Mouse (Mus musculus): ENCODE results near the gene Galnt10. TPM values are rescaled to one million over a fixed set of nuclear protein-coding genes. Genes with fewer than 3 reads are reported as not detected.

Galnt10 gene
- polyA plus RNA-seq, 1 experiment from 2014 or later, result 31.3 TPM

GRCm38 (mm10) chr11:57644245-57645017, 811 bp upstream of the Galnt10 start:
- H3K36me3 ChIP-seq, result no peaks in the 10 kb centered on the region
- no peaks in the 10 kb centered on the region for H3K27me3 ChIP-seq
- H3K4me1 ChIP-seq, result peaks cover 46% of the 10 kb centered on the region
- peak overlapping the region; percentile 85 for H3K4me2 ChIP-seq (replicated peaks)
- peak overlapping the region; percentile 84 for H3K4me3 ChIP-seq
- peak overlapping the region; percentile 89 for H3K9ac ChIP-seq
- WGBS, result under 1% methylated on average over 30 of the region's 30 CpGs
- peak; percentile 42 for ATAC-seq (ENCODE audit: low FRiP score, low read depth)
- H3K27ac ChIP-seq, result peak overlapping the region; percentile 74
- H3K9me3 ChIP-seq, result no peaks in the 10 kb centered on the region

GRCm38 (mm10) chr11:57645847-57646246, 605 bp downstream of the Galnt10 start:
- peaks cover 60% of the 10 kb centered on the region for H3K4me1 ChIP-seq

GRCm38 (mm10) chr11:57646416-57646815, 1.2 kb downstream of the Galnt10 start:
- Histone ChIP-seq H3K4me1 (peaks cover 65% of the 10 kb centered on the region), H3K9ac (peak overlapping the region; percentile 53), H3K9me3 (no peaks in the 10 kb centered on the region), H3K4me2 (replicated peaks) (peak overlapping the region; percentile 85), H3K36me3 (no peaks in the 10 kb centered on the region), H3K27ac (no peak overlapping the region; the same call in 1 of the 2 replicates), H3K27me3 (no peaks in the 10 kb centered on the region), H3K4me3 (peak overlapping the region; percentile 84)
- ATAC-seq (ENCODE audit: low FRiP score, low read depth), result no peak
- 24% methylated on average over 1 of the region's 1 CpGs for WGBS

More at GRCm38 (mm10) chr11:57645847-57646246, 605 bp downstream of the Galnt10 start:
- peak overlapping the region; percentile 84 for H3K4me3 ChIP-seq
- no peak overlapping the region; the same call in 1 of the 2 replicates for H3K27ac ChIP-seq
- H3K27me3 ChIP-seq, result no peaks in the 10 kb centered on the region
- peak overlapping the region; percentile 85 for H3K4me2 ChIP-seq (replicated peaks)
- H3K36me3 ChIP-seq, result no peaks in the 10 kb centered on the region
- H3K9ac ChIP-seq, result peak overlapping the region; percentile 89
- ATAC-seq (ENCODE audit: low FRiP score, low read depth), result no peak
- WGBS, result 18% methylated on average over 8 of the region's 8 CpGs
- no peaks in the 10 kb centered on the region for H3K9me3 ChIP-seq

- Histone ChIP-seq H3K9me3 (no peaks in the 10 kb centered on the region), H3K27ac (no peak overlapping the region; the same call in 1 of the 2 replicates), H3K4me2 (replicated peaks) (peak overlapping the region; percentile 85), H3K27me3 (no peaks in the 10 kb centered on the region), H3K4me1 (peaks cover 70% of the 10 kb centered on the region), H3K36me3 (no peaks in the 10 kb centered on the region), H3K9ac (peak overlapping the region; percentile 53), H3K4me3 (peak overlapping the region; percentile 84)
- no peak for ATAC-seq (ENCODE audit: low FRiP score, low read depth)
- WGBS, result 70% methylated on average over 8 of the region's 8 CpGs
Measured at GRCm38 (mm10) chr11:57646940-57647339, 1.7 kb downstream of the Galnt10 start.

GRCm38 (mm10) chr11:57647446-57647845, 2.2 kb downstream of the Galnt10 start:
- H3K9ac ChIP-seq, result peak overlapping the region; percentile 53

GRCm38 (mm10) chr11:57648196-57648800, 3.1 kb downstream of the Galnt10 start:
- 92% methylated on average over 11 of the region's 11 CpGs for WGBS
- Histone ChIP-seq H3K9me3 (no peaks in the 10 kb centered on the region), H3K9ac (no peak overlapping the region)

More at GRCm38 (mm10) chr11:57647446-57647845, 2.2 kb downstream of the Galnt10 start:
- 74% methylated on average over 5 of the region's 5 CpGs for whole genome bisulfite sequencing
- peaks cover 70% of the 10 kb centered on the region for H3K4me1 ChIP-seq
- no peak overlapping the region; the same call in 1 of the 2 replicates for H3K27ac ChIP-seq
- H3K9me3 ChIP-seq, result no peaks in the 10 kb centered on the region
- H3K36me3 ChIP-seq, result no peaks in the 10 kb centered on the region
- peak overlapping the region; percentile 85 for H3K4me2 ChIP-seq (replicated peaks)
- no peaks in the 10 kb centered on the region for H3K27me3 ChIP-seq
- H3K4me3 ChIP-seq, result no peak overlapping the region
- ATAC-seq (ENCODE audit: low FRiP score, low read depth), result no peak

GRCm38 (mm10) chr11:57649269-57649668, 4.0 kb downstream of the Galnt10 start:
- no peak overlapping the region for H3K9ac ChIP-seq
- no peak for ATAC-seq (ENCODE audit: low FRiP score, low read depth)
- H3K4me3 ChIP-seq, result no peak overlapping the region
- H3K4me1 ChIP-seq, result peaks cover 62% of the 10 kb centered on the region
- no peaks in the 10 kb centered on the region for H3K36me3 ChIP-seq
- H3K4me2 ChIP-seq (replicated peaks), result no peak overlapping the region
- H3K27me3 ChIP-seq, result no peaks in the 10 kb centered on the region
- WGBS, result 56% methylated on average over 4 of the region's 4 CpGs
- H3K9me3 ChIP-seq, result no peaks in the 10 kb centered on the region
- H3K27ac ChIP-seq, result no peak overlapping the region

More at GRCm38 (mm10) chr11:57648196-57648800, 3.1 kb downstream of the Galnt10 start:
- H3K4me2 ChIP-seq (replicated peaks), result peak overlapping the region; percentile 1; the same call in 1 of the 2 replicates
- no peak overlapping the region for H3K27ac ChIP-seq
- H3K27me3 ChIP-seq, result no peaks in the 10 kb centered on the region
- no peak for ATAC-seq (ENCODE audit: low FRiP score, low read depth)
- no peaks in the 10 kb centered on the region for H3K36me3 ChIP-seq
- H3K4me1 ChIP-seq, result peaks cover 70% of the 10 kb centered on the region
- H3K4me3 ChIP-seq, result no peak overlapping the region

- 73% methylated on average over 10 of the region's 10 CpGs for WGBS
- Histone ChIP-seq H3K4me2 (replicated peaks) (no peak overlapping the region), H3K27ac (no peak overlapping the region), H3K9ac (no peak overlapping the region), H3K4me3 (no peak overlapping the region), H3K36me3 (no peaks in the 10 kb centered on the region), H3K9me3 (no peaks in the 10 kb centered on the region), H3K27me3 (no peaks in the 10 kb centered on the region), H3K4me1 (peaks cover 61% of the 10 kb centered on the region)
- no peak for ATAC-seq (ENCODE audit: low FRiP score, low read depth)
Measured at GRCm38 (mm10) chr11:57649671-57650070, 4.4 kb downstream of the Galnt10 start.

- H3K27ac ChIP-seq, result peak overlapping the region; percentile 33; the same call in 1 of the 2 replicates
- H3K9me3 ChIP-seq, result no peaks in the 10 kb centered on the region
- no peaks in the 10 kb centered on the region for H3K27me3 ChIP-seq
- ATAC-seq (ENCODE audit: low FRiP score, low read depth), result no peak
- no peaks in the 10 kb centered on the region for H3K36me3 ChIP-seq
- peak overlapping the region; percentile 25; the same call in 1 of the 2 replicates for H3K9ac ChIP-seq
- H3K4me3 ChIP-seq, result no peak overlapping the region
- WGBS, result 81% methylated on average over 2 of the region's 2 CpGs
- no peak overlapping the region for H3K4me2 ChIP-seq (replicated peaks)
- H3K4me1 ChIP-seq, result peaks cover 70% of the 10 kb centered on the region
Measured at GRCm38 (mm10) chr11:57650867-57651266, 5.6 kb downstream of the Galnt10 start.

GRCm38 (mm10) chr11:57651281-57651810, 6.1 kb downstream of the Galnt10 start:
- Histone ChIP-seq H3K4me2 (replicated peaks) (no peak overlapping the region; the same call in 1 of the 2 replicates), H3K4me1 (peaks cover 70% of the 10 kb centered on the region), H3K36me3 (no peaks in the 10 kb centered on the region), H3K27me3 (no peaks in the 10 kb centered on the region), H3K27ac (peak overlapping the region; percentile 33; the same call in 1 of the 2 replicates), H3K9ac (peak overlapping the region; percentile 25), H3K4me3 (no peak overlapping the region), H3K9me3 (no peaks in the 10 kb centered on the region)
- 55% methylated on average over 15 of the region's 15 CpGs for WGBS
- ATAC-seq (ENCODE audit: low FRiP score, low read depth), result no peak

GRCm38 (mm10) chr11:57652206-57652922, 7.1 kb downstream of the Galnt10 start:
- no peaks in the 10 kb centered on the region for H3K36me3 ChIP-seq
- peaks cover 70% of the 10 kb centered on the region for H3K4me1 ChIP-seq
- H3K4me3 ChIP-seq, result no peak overlapping the region
- H3K4me2 ChIP-seq (replicated peaks), result no peak overlapping the region
- ATAC-seq (ENCODE audit: low FRiP score, low read depth), result no peak
- H3K9ac ChIP-seq, result no peak overlapping the region
- no peaks in the 10 kb centered on the region for H3K27me3 ChIP-seq
- H3K9me3 ChIP-seq, result no peaks in the 10 kb centered on the region
- WGBS, result 85% methylated on average over 23 of the region's 23 CpGs
- H3K27ac ChIP-seq, result no peak overlapping the region

Measured in limb, embryonic 13.5 days (tissue).